Mouse (Mus musculus) adrenal gland, postnatal 14 days (tissue): ENCODE data around the gene Ankzf1. TPM values are rescaled to one million over a fixed set of nuclear protein-coding genes. Genes with fewer than 3 reads are reported as not detected.

ENCODE experiments used
- DNase-seq: peaks from one replicate; pipeline ENCODE4 v3.0.0; 2021; ENCODE audit warnings: mixed read lengths
- long read RNA-seq, 2 experiments: library from polyadenylated mRNA; stranded (forward); transcript quantifications; one replicate each; pipeline ENCODE4 v2.0.0; 2021
- total RNA-seq: library from RNA; stranded (reverse); gene quantifications from 2 replicates; pipeline ENCODE4 v1.2.3, GENCODE M21; 2021

The Ankzf1 gene
- total RNA-seq, result 14.4 and 19.8 TPM in 2 replicates
- long read RNA-seq, experiment 1, transcript Ankzf1-208 (13 exons, 2,739 nt), result major isoform, 12 of 31 reads
- long read RNA-seq, experiment 1, partial matches to known transcripts, result 7 of 31 reads
- long read RNA-seq, experiment 1, other reads (novel, unspliced or antisense), result 12 of 31 reads
- long read RNA-seq, experiment 2, partial matches to known transcripts, result 5 of 10 reads
- long read RNA-seq, experiment 2, other reads (novel, unspliced or antisense), result 3 of 10 reads

DNA sequence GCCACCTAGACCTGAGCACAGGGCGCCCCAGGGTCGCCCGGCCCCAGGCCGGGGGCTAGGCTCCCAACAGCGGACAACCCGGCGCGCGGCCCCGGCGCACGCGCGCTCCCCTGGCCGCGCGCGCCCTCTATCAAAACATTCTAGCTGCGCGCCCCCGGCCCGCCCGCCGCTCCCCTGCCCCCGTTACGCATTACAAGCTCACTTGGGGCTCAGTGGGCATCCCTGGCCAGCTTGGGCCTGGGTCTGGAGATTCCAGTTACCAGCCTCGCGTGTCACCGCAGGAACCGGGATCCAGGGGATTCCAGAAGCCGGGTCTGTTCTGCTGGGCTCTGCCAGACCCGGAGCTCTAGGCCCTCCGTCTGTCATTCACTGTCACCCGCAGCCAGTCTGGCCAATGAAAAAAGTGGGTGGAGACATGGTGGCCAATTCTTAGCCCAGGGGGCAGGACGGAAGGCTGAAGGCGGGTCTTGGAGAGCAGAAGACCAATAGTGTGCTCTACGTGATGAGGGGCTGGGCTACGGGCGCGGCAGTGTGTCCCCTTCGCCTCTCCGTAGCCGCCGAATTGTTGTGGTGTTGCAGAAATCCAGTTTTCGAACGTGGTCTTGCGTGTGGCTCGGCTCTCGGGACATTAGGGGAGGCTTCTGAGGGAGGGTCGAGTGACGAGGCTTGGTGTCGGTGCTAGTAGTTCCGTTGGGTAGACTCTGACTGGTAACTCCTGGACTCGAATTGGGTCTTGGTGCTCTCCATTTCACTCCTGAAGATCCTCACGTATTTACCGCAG is at the start of gene Ankzf1, which contains the start of gene Atg9a:
Gene Ankzf1 (plus strand): TSS at position 530 of the 781 bp plus-strand sequence.
Gene Atg9a (minus strand): TSS at position 575 of the 781 bp plus-strand sequence.
- peak; percentile 97 for DNase-seq

DNA sequence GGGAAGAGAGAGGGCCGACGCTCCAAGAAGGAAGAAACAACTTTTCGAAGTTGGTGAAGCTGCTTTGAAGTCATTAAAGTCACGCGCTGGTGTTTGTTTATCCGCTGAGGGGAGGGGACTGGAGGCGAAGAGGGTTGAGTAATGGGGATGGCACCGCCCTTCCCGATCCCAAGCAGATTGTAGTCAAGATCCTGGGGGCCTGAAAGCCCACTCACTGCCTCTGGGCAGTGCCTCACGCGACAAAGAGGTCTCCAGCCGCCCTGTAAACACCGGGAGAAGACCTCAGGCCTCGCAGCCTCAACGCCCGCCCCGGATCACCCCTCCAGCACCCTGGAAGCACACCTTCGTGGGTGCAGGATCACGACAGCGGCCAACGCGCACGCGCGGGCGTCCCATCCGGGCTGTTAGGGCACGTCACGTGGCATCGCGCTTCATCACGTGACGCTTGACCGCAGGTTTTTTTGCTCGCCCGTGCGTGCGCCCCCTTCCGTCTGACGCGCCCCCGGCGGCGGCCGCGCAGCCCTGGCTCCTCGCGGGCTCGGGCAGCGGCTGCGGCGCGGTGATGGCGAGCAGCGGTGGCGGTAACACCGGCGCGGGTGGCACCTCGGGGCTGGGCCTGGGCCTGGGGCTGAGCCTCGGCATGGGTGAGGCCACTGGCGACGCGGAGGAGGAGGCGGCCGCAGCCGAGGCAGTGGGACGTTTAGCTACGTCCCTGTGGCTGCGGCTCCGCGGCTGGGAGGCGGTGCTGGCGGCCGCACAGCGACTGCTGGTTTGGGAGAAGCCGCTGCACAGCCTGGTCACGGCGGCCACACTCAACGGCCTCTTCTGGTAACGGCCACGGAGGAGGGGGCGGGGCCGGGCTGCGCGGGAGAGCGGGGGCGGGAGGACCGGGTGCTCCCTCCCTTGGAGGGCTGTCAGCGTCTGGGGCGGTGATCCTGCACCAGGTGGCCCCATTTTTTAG is 49.4 kb upstream of the Ankzf1 start, which contains the start of the genes Cnppd1 and Retreg2:
Gene Cnppd1 (minus strand): TSS at position 411 of the 961 bp plus-strand sequence.
Gene Retreg2 (plus strand): TSS at position 478 of the 961 bp plus-strand sequence.
- DNase-seq, result peak; percentile 98

DNA sequence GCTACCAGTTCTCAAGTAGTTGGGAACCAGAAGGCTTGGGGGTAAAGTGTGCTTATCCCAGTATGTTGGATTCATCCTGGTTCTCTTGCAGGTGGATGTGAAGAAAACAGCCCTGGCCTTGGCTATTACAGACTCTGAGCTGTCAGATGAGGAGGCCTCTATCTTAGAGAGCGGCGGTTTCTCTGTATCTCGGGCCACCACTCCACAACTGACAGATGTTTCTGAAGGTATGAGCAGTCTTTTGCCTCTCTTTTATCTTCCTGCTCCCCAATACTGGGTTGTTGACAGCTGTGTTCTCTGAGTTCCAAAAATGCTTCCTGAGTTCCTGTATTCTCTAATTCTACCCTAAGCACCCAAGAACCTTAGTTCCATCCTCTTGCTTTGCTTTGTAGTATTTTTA is 46.4 kb upstream of the Ankzf1 start:
- DNase-seq, result no peak

DNA sequence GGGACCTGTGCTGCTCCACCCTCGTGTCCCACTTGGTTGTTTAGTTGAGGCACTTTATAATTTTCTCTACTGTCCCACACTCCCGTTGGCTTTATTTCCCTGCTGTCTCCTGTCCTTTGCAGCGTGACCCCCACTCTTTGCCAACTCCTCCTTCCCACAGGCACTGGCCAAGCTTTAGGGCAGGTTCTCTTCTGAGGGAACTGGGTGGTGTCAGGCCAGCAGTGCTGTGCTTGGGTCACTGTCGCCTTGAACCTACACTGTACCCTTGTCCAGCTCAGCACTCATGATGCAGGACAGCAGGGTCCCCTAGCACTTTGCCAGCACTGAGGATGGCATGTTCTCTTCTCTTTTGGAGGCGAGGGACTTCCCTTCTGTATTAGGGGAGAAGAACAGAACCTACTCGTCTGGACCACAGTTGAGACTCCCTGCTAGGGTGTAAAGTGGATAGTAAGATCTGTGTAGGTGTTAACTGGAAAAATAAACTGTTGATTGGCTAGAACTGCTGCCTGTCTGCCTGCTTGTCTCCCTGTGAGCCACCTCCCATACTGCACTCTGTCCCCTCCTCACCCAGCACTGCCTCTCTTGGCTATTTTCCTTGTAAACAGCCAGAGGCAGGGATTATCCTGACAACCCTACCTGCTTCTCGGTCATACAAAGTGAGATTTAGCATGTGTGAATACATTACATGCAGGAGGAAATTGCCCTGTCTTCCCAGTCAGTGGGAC is 44.4 kb upstream of the Ankzf1 start:
- no peak for DNase-seq

DNA sequence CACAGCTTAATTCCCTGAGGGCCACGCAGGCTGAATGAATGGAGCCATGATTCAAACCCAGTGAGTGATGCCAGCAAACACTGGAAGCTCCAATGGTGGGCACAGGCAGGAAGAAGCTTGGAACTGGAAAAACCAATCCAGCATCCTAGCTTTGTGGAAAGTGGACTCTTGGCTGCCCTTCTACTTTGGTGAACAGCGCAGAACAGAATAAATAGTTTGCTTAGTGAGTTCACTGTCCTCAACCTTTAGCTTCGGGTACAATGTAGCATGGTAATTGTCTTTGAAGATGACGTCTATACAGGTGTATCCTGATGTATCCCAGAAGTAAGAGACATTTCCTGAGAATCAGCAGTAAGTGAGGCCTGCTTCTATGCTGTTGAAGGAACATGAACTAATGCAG is 43.2 kb upstream of the Ankzf1 start:
- no peak for DNase-seq

DNA sequence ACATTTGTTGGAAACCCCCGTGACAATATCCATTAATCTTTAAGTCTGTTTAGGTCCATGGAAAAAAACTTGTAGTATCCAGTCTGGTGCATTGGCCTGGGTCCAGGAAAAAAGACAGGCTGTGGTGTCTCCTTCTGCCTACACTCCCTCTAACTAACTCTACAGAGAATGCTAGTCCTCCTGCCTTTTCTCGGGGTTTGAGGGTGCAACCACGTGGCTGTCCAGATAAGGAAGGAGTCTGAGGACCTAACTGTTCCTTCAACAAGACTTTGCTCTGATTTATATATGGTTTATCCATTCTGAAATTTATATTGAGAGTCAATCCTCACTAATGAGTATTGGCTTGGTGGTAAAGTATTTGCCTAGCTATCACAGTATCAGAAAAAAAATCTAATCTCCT is 36.1 kb upstream of the Ankzf1 start:
- no peak for DNase-seq

DNA sequence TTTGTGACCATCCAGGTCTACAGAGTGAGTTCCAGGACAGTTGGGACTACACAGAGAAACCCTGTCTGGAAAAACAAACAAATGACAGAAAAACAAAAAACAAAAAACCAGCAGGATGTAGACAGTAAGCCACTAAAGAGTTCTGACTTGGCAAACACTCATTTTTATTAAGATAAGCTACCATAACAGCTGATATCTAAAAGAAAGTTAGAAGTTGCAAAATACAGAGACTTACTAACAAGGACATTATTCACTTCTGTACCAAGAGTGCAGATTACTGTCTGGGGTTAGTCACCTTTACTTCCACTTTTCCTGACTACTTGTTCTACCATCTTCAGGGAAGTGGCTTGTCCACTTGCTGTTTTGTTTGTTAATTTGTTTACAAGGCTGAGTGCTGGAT is 33.0 kb upstream of the Ankzf1 start:
- DNase-seq, result no peak

DNA sequence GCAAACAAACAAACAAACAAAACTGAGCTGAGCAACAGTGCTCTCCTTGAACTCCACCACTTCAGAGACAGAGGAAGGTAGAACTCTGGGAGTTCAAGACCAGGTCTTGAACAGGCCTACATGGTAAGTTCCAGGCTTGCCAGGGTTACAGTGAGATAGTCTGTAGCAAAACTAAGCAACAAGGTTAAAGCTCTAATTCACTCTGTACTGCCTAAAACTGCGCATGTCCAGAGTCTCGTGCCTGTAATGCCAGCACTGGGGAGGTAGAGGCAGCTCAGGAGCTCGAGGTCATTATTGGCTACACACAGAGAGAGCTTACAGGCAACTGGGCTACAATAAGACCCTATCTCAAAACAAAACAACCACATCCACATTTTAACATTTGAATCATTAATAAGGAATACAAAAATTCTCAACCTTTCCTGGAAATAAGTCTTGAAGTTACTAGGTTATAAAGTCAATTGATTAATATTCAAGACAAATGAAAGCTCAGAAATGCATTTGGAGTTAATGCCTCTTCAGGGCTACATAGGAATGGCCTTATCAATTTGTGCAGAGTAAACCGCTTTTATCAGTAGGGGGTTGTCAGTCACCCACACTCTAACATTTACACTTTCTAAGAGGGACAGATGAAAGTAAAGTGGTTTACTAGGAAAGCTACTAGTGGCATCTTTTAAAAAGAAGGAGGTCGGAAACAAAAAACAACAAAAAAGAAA is 32.3 kb upstream of the Ankzf1 start:
- DNase-seq, result no peak

DNA sequence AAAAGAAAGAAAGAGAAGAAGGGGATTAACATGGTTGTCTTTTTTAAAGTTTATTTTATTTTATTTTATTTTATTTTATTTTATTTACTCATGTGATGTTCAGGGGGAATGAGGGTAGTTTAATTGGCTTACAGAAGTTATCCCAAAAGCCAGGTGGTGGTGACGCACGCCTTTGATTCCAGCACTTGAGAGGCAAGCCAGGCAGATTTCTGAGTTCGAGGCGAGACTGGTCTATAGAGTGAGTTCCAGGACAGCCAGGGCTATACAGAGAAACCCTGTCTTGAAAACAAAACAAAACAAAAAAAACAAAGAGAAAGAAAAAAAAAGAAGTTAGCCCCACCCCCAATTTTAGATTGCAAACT is 31.7 kb upstream of the Ankzf1 start:
- no peak for DNase-seq

DNA sequence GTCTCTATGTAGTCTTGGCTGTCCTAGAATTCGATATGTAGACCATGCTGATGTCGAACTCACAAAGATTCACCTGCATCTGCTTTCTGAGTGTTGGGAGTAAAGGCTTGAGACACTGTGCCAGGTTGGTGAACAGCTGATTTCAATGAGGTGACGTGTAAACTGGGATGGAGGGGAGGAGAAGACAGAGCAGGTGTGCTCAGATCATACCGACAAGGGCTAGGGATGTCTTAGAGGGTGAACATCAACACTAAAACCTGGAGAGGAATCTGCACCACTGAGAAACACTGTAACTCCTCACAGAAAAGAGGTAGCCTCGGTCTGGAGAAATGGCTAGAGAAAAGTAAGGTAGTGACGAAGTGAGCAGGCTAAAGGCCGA is 23.9 kb upstream of the Ankzf1 start:
- DNase-seq, result no peak

DNA sequence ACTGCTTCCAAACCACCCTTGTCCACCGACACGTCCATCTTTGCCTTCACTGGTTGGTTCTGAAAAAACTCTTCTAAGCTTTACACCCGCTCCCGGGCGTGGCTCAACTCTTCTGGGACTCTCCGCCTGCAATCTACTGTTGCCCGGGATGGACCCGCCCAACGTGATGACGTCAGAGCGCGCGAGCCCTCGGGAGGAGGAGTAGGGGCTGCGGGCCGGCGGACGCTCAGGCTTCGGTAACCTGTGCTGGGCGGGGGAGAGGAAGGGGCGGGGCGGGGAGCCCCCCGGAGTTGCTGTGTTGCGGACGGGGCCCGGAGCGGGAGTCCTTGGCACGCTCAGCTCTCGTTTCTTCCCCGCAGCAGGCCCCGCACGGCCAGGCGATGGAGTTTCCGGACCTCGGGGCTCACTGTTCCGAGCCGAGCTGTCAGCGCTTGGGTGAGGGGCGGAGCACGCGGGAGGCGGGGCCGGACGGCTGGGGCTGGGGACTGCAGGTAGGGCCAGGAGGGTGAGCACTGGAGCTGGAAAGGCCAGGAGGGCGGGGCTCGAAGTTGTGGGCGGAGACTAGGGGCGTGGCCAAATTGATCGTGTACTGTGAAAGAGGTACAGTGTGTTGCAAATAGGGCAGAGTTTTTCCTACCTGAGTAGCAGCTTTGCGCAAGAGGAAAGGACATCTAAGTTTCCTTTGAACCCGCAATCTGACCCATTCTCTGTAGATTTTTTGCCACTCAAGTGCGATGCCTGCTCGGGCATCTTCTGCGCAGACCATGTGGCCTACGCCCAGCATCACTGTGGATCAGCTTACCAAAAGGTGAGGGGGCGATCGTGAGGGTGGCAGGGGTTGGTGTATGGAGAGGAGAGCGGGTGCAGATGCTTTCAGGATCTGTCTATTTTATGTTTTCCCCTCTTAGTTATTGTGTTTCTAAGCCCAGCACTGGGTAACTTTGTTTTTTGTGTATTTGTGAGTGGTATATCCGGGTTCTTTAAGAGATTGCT is 23.2 kb upstream of the Ankzf1 start, which contains the start of gene Zfand2b:
Gene Zfand2b (plus strand): TSS at position 175 of the 993 bp plus-strand sequence.
- DNase-seq, result peak; percentile 98

DNA sequence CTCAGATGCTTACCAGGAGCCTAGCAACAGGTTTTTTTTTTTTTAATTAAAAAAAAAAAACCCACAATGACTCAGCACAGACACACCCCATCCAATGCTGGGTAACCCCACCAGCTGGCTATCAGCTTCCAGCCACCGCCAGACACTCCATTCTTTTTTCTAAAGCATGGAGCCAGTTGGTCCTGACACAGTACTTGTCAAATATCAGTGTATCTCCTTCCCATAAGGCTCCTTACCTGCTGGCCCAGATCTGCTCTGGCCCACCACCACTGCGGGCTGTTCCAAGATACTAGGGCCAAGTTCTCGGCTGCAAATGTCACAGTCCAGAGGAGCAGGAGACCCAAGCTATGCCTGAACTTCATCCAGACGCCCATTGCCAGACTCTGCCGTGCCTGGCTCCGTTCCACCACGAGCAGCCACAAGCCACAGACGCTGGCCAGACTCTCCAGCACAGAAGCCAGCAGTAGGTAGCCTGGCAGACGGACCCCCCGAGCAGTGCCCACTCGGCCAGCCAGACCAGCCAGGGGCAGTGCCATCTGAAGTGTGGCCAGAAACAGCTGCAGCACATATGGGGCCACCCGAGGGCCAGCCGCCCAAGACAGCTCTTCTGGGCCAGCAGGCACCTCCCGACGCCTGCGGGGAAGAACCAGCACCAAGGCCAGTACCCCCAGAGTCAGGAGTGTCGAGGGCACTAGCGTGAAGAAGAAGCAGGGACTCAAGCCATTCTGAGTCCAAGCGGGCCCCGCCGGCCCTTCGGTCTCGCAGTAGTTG is 12.4 kb upstream of the Ankzf1 start:
- DNase-seq, result peak; percentile 57

DNA sequence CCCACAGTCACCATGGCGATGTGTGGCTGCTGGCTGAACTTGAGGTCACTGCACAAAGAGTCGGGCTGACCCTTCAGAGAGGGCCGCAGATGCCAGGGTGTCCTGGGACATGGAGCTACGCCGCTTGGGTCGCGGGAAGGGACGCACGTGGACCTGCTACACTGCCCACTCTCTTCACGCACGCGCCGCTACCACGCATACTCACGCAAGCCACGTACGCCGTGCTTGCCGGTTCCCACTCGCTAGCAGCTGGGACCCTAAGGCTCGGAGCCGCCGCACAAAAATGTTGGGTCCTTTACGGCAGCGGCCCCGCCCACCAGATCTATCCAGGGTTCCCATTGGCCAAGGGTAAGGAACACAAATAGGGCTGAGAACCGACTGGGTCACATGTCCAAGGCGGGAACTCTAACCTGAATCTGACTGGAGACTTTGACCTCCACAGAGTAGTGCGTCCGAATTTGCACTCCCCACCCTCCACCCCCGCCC is 11.8 kb upstream of the Ankzf1 start, which contains the start of gene Abcb6:
Gene Abcb6 (minus strand): TSS at position 288 of the 486 bp plus-strand sequence.
- peak; percentile 93 for DNase-seq

DNA sequence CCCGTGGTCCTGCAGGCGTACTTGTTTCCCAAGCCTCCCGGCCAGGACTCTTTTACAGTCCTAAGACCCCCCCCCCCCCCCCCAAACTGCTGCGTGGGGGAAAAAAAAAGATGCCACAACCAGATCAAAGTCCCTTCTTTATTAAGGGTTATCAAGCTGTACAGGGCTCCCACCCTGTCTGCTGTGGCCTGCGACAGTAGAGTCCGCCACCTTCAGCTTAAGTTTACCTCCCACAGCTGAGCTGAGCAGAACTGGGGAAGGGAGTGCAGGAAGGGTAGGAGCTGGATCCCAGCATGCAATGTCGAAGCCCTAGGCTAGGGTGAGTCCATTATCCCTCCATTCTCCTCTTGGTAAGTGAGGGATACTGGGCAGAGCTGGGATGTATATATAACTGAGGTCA is 11.2 kb upstream of the Ankzf1 start:
- no peak for DNase-seq

DNA sequence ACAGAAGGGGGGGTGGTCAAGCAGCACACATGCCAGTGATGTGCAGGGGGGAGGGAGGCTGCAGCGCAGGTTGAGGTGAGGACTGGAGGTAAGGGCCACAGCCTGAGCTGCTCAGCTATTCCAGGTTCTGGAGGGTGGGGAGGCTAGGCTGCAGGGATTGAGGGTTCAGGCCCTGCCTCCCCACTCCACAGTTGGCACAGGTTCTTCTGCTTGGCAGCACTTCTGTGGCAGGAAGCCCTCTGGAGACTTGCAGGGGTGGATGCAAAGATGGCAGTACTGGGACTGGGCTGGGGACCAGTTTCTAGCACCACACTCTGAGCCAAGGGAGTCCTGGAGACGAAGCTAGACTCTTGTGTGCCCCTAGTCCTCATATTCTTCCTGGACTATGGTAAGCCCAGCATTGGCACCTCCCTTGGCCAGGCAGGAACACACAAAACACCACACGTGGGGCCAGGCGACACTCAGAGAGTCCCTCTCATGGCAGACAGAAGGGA is 10.5 kb upstream of the Ankzf1 start:
- DNase-seq, result no peak

DNA sequence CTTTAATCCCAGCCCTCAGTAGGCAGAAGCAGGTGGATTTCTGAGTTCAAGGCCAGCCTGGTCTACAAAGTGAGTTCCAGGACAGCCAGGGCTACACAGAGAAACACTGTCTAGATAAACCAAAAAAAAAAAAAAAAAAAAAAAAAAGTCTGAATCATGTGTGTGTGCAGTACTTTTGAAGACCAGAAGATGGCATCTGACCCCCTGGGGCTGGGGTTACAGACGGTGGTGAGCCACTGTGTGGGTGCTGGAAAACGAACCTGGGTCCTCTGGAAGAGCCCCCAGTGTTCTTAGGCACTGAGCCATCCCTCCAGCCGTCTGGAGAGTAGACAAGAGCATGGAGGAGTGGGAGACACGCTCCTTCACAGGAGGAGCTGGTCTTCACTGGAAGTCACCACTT is 9.8 kb upstream of the Ankzf1 start:
- no peak for DNase-seq

DNA sequence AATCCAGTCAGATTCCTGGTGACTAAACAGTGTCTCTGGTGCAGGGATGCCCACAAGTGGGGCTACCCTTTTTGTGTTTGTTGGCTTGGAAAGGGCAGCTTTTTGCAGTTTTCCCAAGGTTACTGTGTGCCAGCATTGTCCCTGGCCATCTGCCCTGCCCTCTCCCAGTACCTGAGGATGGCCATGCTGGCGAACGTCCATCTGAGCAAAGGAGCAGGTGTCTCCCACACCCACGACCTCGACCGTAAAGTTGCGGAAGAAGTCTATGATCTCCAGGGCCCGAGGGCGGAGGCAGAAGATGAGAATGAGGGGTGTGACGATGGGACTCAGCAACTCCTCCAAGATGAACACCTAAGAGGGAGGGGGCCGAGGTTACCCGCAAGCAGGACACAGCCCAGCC is 6.5 kb upstream of the Ankzf1 start:
- no peak for DNase-seq

DNA sequence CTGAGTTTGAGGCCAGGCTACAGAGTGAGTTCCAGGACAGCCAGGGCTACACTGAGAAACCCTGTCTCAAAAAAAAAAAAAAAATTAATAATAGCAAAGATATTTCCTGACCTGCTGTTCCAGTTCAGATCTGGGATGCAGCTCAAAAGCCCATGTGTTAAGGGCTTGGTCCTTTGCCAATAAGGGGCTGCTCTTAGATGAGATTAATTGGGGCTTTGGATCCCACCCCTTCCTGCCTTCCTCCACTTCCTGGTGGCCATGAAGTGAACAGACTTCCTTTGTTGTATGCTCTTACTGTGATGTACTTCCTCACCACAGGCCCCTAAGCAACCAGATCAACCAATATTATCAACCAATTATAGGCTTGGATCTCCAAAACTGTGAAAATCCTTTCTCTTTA is 4.8 kb upstream of the Ankzf1 start:
- DNase-seq, result no peak
